Mouse (Mus musculus): ENCODE results near the gene Gm49337. TPM values are rescaled to one million over a fixed set of nuclear protein-coding genes. Genes with fewer than 3 reads are reported as not detected.
"Not testable (repeated sequence)": the region's sequence is repeated elsewhere in the genome, so short reads cannot be mapped to it uniquely, and the experiment has no call there.

The Gm49337 gene
- polyA plus RNA-seq, 1 experiment from 2014 or later = not detected

- Histone ChIP-seq H3K9ac (ENCODE audit: low read length) (no peak overlapping the region), H3K4me1 (replicated peaks; ENCODE audit: control insufficient read depth, insufficient read depth, low read length) (no peaks in the 10 kb centered on the region), H3K36me3 (ENCODE audit: control insufficient read depth, insufficient read depth, low read length) (no peaks in the 10 kb centered on the region), H3K27me3 (ENCODE audit: control insufficient read depth, insufficient read depth, low read length) (no peaks in the 10 kb centered on the region), H3K4me2 (ENCODE audit: low read depth, low read length, severe bottlenecking) (no peak overlapping the region), H3K9me3 (ENCODE audit: control insufficient read depth, low read length) (no peaks in the 10 kb centered on the region), H3K4me3 (ENCODE audit: low read depth, low read length) (no peak overlapping the region), H3K27ac (ENCODE audit: low read depth, low read length) (no peak overlapping the region)
- 76% methylated on average over 1 of the region's 1 CpGs for WGBS
- no peak for ATAC-seq (replicated peaks; ENCODE audit: low FRiP score)
- DNase-seq (ENCODE audit: low spot score) = no peak
These were observed 35.7 kb downstream of the Gm49337 start for GRCm38 (mm10) chr4:116208891-116209290.

GRCm38 (mm10) chr4:116215895-116216605, 42.9 kb downstream of the Gm49337 start:
- DNase-seq (ENCODE audit: low spot score) (no peak), ATAC-seq (replicated peaks; ENCODE audit: low FRiP score) (no peak)
- no peak overlapping the region for H3K27ac ChIP-seq (ENCODE audit: low read depth, low read length)
- H3K36me3 ChIP-seq (ENCODE audit: control insufficient read depth, insufficient read depth, low read length) = no peaks in the 10 kb centered on the region
- no peaks in the 10 kb centered on the region for H3K9me3 ChIP-seq (ENCODE audit: control insufficient read depth, low read length)
- H3K4me3 ChIP-seq (ENCODE audit: low read depth, low read length) = no peak overlapping the region
- H3K27me3 ChIP-seq (ENCODE audit: control insufficient read depth, insufficient read depth, low read length) = no peaks in the 10 kb centered on the region
- H3K9ac ChIP-seq (ENCODE audit: low read length) = no peak overlapping the region
- H3K4me2 ChIP-seq (ENCODE audit: low read depth, low read length, severe bottlenecking) = no peak overlapping the region
- peaks cover 5% of the 10 kb centered on the region; the same call in 1 of the 2 replicates for H3K4me1 ChIP-seq (replicated peaks; ENCODE audit: control insufficient read depth, insufficient read depth, low read length)
- 83% methylated on average over 2 of the region's 2 CpGs for WGBS

- no peaks in the 10 kb centered on the region for H3K9me3 ChIP-seq (ENCODE audit: control insufficient read depth, low read length)
- 72% methylated on average over 2 of the region's 2 CpGs for WGBS
- no peak for DNase-seq (ENCODE audit: low spot score)
- H3K27ac ChIP-seq (ENCODE audit: low read depth, low read length) = no peak overlapping the region
- H3K27me3 ChIP-seq (ENCODE audit: control insufficient read depth, insufficient read depth, low read length) = no peaks in the 10 kb centered on the region
- ATAC-seq (replicated peaks; ENCODE audit: low FRiP score) = no peak
- H3K36me3 ChIP-seq (ENCODE audit: control insufficient read depth, insufficient read depth, low read length) = no peaks in the 10 kb centered on the region
- peaks cover 5% of the 10 kb centered on the region; the same call in 1 of the 2 replicates for H3K4me1 ChIP-seq (replicated peaks; ENCODE audit: control insufficient read depth, insufficient read depth, low read length)
- H3K4me3 ChIP-seq (ENCODE audit: low read depth, low read length) = no peak overlapping the region
- H3K4me2 ChIP-seq (ENCODE audit: low read depth, low read length, severe bottlenecking) = no peak overlapping the region
- H3K9ac ChIP-seq (ENCODE audit: low read length) = no peak overlapping the region
These were observed 43.9 kb downstream of the Gm49337 start for GRCm38 (mm10) chr4:116217046-116217445.

- H3K27ac ChIP-seq (ENCODE audit: low read depth, low read length); H3K27me3 ChIP-seq (ENCODE audit: control insufficient read depth, insufficient read depth, low read length); H3K36me3 ChIP-seq (ENCODE audit: control insufficient read depth, insufficient read depth, low read length); H3K4me1 ChIP-seq (replicated peaks; ENCODE audit: control insufficient read depth, insufficient read depth, low read length); H3K4me3 ChIP-seq (ENCODE audit: low read depth, low read length); H3K9ac ChIP-seq (ENCODE audit: low read length); H3K9me3 ChIP-seq (ENCODE audit: control insufficient read depth, low read length); ATAC-seq (replicated peaks; ENCODE audit: low FRiP score); DNase-seq (ENCODE audit: low spot score); H3K4me2 ChIP-seq (ENCODE audit: low read depth, low read length, severe bottlenecking): not testable (repeated sequence)
- WGBS = 78% methylated on average over 1 of the region's 1 CpGs
These were observed 44.5 kb downstream of the Gm49337 start for GRCm38 (mm10) chr4:116217661-116218060.

- no peak overlapping the region for H3K4me2 ChIP-seq (ENCODE audit: low read depth, low read length, severe bottlenecking)
- no peak for DNase-seq (ENCODE audit: low spot score)
- H3K27me3 ChIP-seq (ENCODE audit: control insufficient read depth, insufficient read depth, low read length) = no peaks in the 10 kb centered on the region
- H3K36me3 ChIP-seq (ENCODE audit: control insufficient read depth, insufficient read depth, low read length) = no peaks in the 10 kb centered on the region
- no peaks in the 10 kb centered on the region for H3K9me3 ChIP-seq (ENCODE audit: control insufficient read depth, low read length)
- H3K9ac ChIP-seq (ENCODE audit: low read length) = no peak overlapping the region
- no peak overlapping the region for H3K4me3 ChIP-seq (ENCODE audit: low read depth, low read length)
- 78% methylated on average over 1 of the region's 1 CpGs for WGBS
- no peak overlapping the region for H3K27ac ChIP-seq (ENCODE audit: low read depth, low read length)
- peaks cover 7% of the 10 kb centered on the region; the same call in 1 of the 2 replicates for H3K4me1 ChIP-seq (replicated peaks; ENCODE audit: control insufficient read depth, insufficient read depth, low read length)
- no peak for ATAC-seq (replicated peaks; ENCODE audit: low FRiP score)
These were observed 45.9 kb downstream of the Gm49337 start for GRCm38 (mm10) chr4:116219056-116219455.

DNA sequence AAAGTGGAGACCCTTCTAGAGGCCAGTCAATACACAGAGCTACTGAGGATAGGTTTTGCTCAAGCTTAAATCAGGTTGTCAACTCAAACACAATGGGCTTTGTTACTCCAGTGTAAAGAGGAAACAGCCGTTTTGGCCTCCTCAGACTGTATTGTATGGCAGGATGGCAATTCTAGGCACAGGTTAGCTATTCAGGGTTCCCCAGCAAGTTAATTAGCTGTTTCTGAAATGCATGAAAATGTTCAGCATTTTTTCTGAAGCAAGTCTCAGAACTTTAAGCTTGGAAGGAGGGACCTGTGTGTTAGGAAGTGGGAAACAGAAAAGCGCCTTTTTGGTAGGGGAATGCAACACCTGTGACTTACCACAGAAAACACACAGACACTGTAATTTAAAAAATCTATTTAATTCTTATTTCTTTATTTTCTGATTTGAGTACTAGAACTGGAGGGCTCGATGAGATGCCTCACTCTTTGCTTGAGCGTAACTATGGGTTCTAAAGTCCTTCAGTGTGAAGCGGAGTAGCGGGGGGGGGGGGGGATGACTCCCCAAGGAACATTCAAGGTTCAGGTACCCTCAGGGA, 47.0 kb downstream of the Gm49337 start:
- peaks cover 7% of the 10 kb centered on the region; the same call in 1 of the 2 replicates for H3K4me1 ChIP-seq (replicated peaks; ENCODE audit: control insufficient read depth, insufficient read depth, low read length)
- H3K27me3 ChIP-seq (ENCODE audit: control insufficient read depth, insufficient read depth, low read length) = no peaks in the 10 kb centered on the region
- peak overlapping the region; percentile 67 for H3K4me2 ChIP-seq (ENCODE audit: low read depth, low read length, severe bottlenecking)
- 2% methylated on average over 6 of the region's 6 CpGs for WGBS
- peak overlapping the region; percentile 96 for H3K9ac ChIP-seq (ENCODE audit: low read length)
- H3K36me3 ChIP-seq (ENCODE audit: control insufficient read depth, insufficient read depth, low read length) = no peaks in the 10 kb centered on the region
- peak; percentile 51 for DNase-seq (ENCODE audit: low spot score)
- no peaks in the 10 kb centered on the region for H3K9me3 ChIP-seq (ENCODE audit: control insufficient read depth, low read length)
- H3K4me3 ChIP-seq (ENCODE audit: low read depth, low read length) = peak overlapping the region; percentile 75
- no peak for ATAC-seq (replicated peaks; ENCODE audit: low FRiP score)
- peak overlapping the region; percentile 100 for H3K27ac ChIP-seq (ENCODE audit: low read depth, low read length)

GRCm38 (mm10) chr4:116220780-116221139, 47.6 kb downstream of the Gm49337 start:
- peak overlapping the region; percentile 96 for H3K9ac ChIP-seq (ENCODE audit: low read length)
- peak overlapping the region; percentile 67 for H3K4me2 ChIP-seq (ENCODE audit: low read depth, low read length, severe bottlenecking)
- no peaks in the 10 kb centered on the region for H3K9me3 ChIP-seq (ENCODE audit: control insufficient read depth, low read length)
- DNase-seq (ENCODE audit: low spot score) = no peak
- H3K27ac ChIP-seq (ENCODE audit: low read depth, low read length) = peak overlapping the region; percentile 100
- no peak for ATAC-seq (replicated peaks; ENCODE audit: low FRiP score)
- no peaks in the 10 kb centered on the region for H3K27me3 ChIP-seq (ENCODE audit: control insufficient read depth, insufficient read depth, low read length)
- WGBS = 1% methylated on average over 26 of the region's 26 CpGs
- H3K4me1 ChIP-seq (replicated peaks; ENCODE audit: control insufficient read depth, insufficient read depth, low read length) = peaks cover 7% of the 10 kb centered on the region; the same call in 1 of the 2 replicates
- no peaks in the 10 kb centered on the region for H3K36me3 ChIP-seq (ENCODE audit: control insufficient read depth, insufficient read depth, low read length)
- H3K4me3 ChIP-seq (ENCODE audit: low read depth, low read length) = peak overlapping the region; percentile 75

GRCm38 (mm10) chr4:116221140-116221851, 48.1 kb downstream of the Gm49337 start, which contains the start of gene Pik3r3:
Gene Pik3r3, plus strand, starts transcription at chr4:116221618.
- peak within 1 kb of the TSS; percentile 75 for H3K4me3 ChIP-seq (ENCODE audit: low read depth, low read length)
- DNase-seq (ENCODE audit: low spot score) = peak; percentile 99
- peak; percentile 98 for ATAC-seq (replicated peaks; ENCODE audit: low FRiP score)
- under 1% methylated on average over 53 of the region's 53 CpGs for WGBS
- H3K27me3 ChIP-seq (ENCODE audit: control insufficient read depth, insufficient read depth, low read length) = no peaks in the 10 kb centered on the region
- no peaks in the 10 kb centered on the region for H3K9me3 ChIP-seq (ENCODE audit: control insufficient read depth, low read length)
- peaks cover 7% of the 10 kb centered on the region; the same call in 1 of the 2 replicates for H3K4me1 ChIP-seq (replicated peaks; ENCODE audit: control insufficient read depth, insufficient read depth, low read length)
- H3K36me3 ChIP-seq (ENCODE audit: control insufficient read depth, insufficient read depth, low read length) = no peaks in the 10 kb centered on the region
- peak within 1 kb of the TSS; percentile 96 for H3K9ac ChIP-seq (ENCODE audit: low read length)
- peak within 1 kb of the TSS; percentile 67 for H3K4me2 ChIP-seq (ENCODE audit: low read depth, low read length, severe bottlenecking)
- H3K27ac ChIP-seq (ENCODE audit: low read depth, low read length) = peak within 1 kb of the TSS; percentile 100

Measured in forebrain, embryonic 11.5 days (tissue).